ENCODE assay signal across 12 mouse cellular contexts in the genomic region with DNA sequence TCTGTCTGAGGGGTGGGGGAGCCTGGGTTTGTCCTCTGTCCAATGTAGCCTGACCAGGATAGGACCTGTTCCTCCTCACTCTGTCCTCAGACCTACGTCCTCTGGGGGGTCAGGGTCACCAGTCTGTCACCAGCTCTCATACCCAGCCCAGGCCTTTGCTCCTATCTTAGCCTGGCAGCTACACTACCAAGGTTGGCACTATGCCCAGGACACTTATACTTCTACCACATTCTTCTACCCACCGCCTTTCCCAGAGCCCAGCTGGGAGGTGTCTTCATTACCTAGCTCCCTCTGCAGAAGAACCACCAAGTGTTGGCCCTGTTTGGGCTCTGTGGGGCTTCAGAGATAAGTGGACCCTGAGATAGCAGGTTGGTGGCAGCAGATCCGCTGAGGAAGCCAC.
DNase-seq lines count a peak whose midpoint lies in the region; TF ChIP-seq lines count a peak whose summit lies in the region.
"Had no signal": no experiment of that assay in that cellular context is flagged by ENCODE, and none has a peak within 500 bp of the region (broad histone marks: within the 10 kb centered on the region; RNA-seq: fewer than 3 reads in every experiment).

No protein-coding gene starts in this region.

- no peak for TF ChIP-seq POLR2A in kidney, adult 2 months (IDR thresholded peaks at IDR 0.05; ENCODE audit: low read depth, low read length)

- DNase-seq in kidney, adult 2 months, result peak; percentile 10
- no peak for DNase-seq in kidney, adult 18-20 months
- DNase-seq in MN1 (ENCODE audit: low spot score), result peak; percentile 59
- peak; percentile 63 for DNase-seq in heart, adult 8-10 months (ENCODE audit: low spot score)
- DNase-seq in heart, postnatal 4 days, result peak; percentile 84
- DNase-seq in left cerebral cortex, adult 11 months (ENCODE audit: low spot score), result no peak
- DNase-seq in adipocyte (ENCODE audit: low spot score), result no peak
- DNase-seq in right cerebral cortex, postnatal 25 days, result no peak
- DNase-seq: cerebellum, adult 2 months; liver, embryonic 13.5 days had no signal

- H3K4me3 ChIP-seq in kidney, adult 2 months (ENCODE audit: insufficient read depth, low read depth, low read length), result no peak overlapping the region
- H3K4me3 ChIP-seq: hindbrain, embryonic 10.5 days; intestine, embryonic 15.5 days; liver, embryonic 13.5 days had no signal

- TF ChIP-seq CTCF in kidney, adult 2 months (conservative IDR thresholded peaks at IDR 0.05; ENCODE audit: insufficient read depth, insufficient read length, low read depth, low read length), result no peak

- no peak overlapping the region for H3K27ac ChIP-seq in kidney, adult 2 months (ENCODE audit: insufficient read depth, low read depth, low read length)
- H3K27ac ChIP-seq: hindbrain, embryonic 10.5 days; intestine, embryonic 15.5 days; liver, embryonic 13.5 days had no signal

- no peaks in the 10 kb centered on the region for H3K4me1 ChIP-seq in kidney, adult 2 months (ENCODE audit: control insufficient read depth, insufficient read depth, low read length)
- H3K4me1 ChIP-seq: intestine, embryonic 15.5 days; liver, embryonic 13.5 days had no signal

- H3K27me3 ChIP-seq in kidney, adult 2 months (replicated peaks; ENCODE audit: control insufficient read depth, insufficient read depth, low read length), result no peaks in the 10 kb centered on the region
- H3K27me3 ChIP-seq: liver, embryonic 13.5 days had no signal

- no peaks in the 10 kb centered on the region for H3K36me3 ChIP-seq in kidney, adult 2 months (ENCODE audit: control insufficient read depth, insufficient read depth, low read length)
- H3K36me3 ChIP-seq: hindbrain, embryonic 10.5 days; intestine, embryonic 15.5 days; liver, embryonic 13.5 days had no signal

- WGBS in kidney, adult 2 months, result 64% methylated on average over 3 of the region's 3 CpGs

Comparison
In these comparisons a context has a peak if more than half of its experiments do, and no peak if none do; other contexts are left out.
1. DNase-seq: peak in kidney, adult 2 months (single experiment), MN1 (single experiment), heart, adult 8-10 months (single experiment) and heart, postnatal 4 days (single experiment); none in kidney, adult 18-20 months (single experiment), left cerebral cortex, adult 11 months (single experiment), adipocyte (single experiment) and right cerebral cortex, postnatal 25 days (single experiment).